Mouse (Mus musculus): ENCODE results near the gene Trpc2. TPM values are rescaled to one million over a fixed set of nuclear protein-coding genes. Genes with fewer than 3 reads are reported as not detected.

The Trpc2 gene
- polyA plus RNA-seq, 1 experiment from 2014 or later = not detected

DNA sequence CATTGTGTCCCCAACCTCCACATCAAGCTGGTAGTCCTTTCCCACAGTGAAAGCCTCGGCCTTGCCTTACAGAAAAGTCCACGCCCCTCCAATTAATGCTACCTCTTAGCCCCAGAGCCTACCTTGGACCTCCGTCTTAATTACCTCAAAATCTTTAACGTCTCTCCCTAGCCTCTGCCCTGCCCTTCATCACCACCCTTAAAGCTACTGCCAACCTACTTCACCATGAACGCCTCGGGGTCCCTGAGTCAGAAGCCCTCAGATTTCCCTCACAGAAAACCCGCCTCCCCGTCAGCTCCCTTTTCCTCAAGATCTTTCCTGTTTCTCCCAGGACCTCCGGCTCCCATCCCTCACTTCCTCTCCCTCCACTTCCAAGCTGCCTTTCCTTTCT lies 18.3 kb upstream of the Trpc2 start:
- 0 out of 2 replicates have a peak overlapping the region, but pooled peaks have one; percentile 84 for H3K27ac ChIP-seq (replicated peaks; ENCODE audit: low read depth, low read length)
- DNase-seq (ENCODE audit: low spot score) = peak; percentile 4
- 0% methylated on average over 9 of the region's 9 CpGs for WGBS
- no peaks in the 10 kb centered on the region for H3K9me3 ChIP-seq (ENCODE audit: control insufficient read depth, low read length)
- peak overlapping the region; percentile 74 for H3K9ac ChIP-seq (ENCODE audit: low read depth, low read length)
- no peaks in the 10 kb centered on the region for H3K27me3 ChIP-seq (replicated peaks; ENCODE audit: control insufficient read depth, insufficient read depth, low read length)
- H3K4me3 ChIP-seq (ENCODE audit: low read depth, low read length) = peak overlapping the region; percentile 78
- peak overlapping the region; percentile 75 for H3K4me2 ChIP-seq (ENCODE audit: low read depth, low read length)
- ATAC-seq (ENCODE audit: low read depth) = peak; percentile 10
- H3K36me3 ChIP-seq (ENCODE audit: control insufficient read depth, insufficient read depth, low read length) = peaks cover 8% of the 10 kb centered on the region
- peaks cover 15% of the 10 kb centered on the region for H3K4me1 ChIP-seq (ENCODE audit: control insufficient read depth, insufficient read depth, low read length)

DNA sequence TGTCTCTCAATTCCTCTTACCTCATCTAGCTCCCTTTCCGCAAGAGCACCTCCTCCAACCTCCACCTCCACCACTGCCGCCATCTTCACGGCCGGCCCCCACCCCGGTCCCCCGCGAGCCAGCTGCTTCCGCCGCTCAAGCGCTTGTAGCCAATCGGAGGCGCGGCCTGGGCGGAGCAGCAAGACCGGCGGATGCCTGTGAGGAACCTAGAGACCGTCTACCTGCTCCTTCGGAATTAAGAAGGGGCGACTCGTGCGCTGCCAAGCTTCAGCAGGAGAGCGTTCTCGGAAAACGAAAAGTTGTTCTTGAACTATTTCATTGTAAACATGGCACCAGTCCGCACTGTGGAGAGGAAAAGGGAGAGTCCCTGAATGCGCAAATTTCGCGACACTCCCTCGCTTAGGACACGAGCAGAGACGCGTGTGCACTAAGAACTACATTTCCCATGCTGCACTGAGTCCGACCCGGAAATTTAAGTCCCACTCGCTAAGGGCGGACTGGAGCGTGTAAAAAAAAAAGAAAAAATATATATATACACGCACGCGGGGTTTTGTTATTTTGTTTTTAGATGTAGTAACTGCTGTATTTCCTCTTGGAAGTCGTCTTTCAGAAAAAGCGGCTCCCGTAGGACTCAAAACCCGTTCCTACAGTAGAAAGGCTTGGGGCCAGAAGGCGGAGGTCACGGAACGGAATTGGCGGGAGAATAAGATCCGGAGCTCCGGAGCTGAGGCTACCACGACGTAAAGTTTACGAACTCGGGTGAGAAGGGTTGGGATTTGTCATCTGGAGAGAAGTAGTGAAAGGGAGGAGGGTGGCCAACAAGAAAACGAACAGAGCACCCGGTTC lies 17.6 kb upstream of the Trpc2 start, which contains the start of the genes Rnf121, Xndc1 and Xntrpc:
Gene Rnf121 (minus strand): TSS at position 424 of the 846 bp plus-strand sequence.
Gene Xndc1 (plus strand): TSS at position 466 of the 846 bp plus-strand sequence.
Gene Xntrpc (plus strand): TSS at position 668 of the 846 bp plus-strand sequence.
- H3K27me3 ChIP-seq (replicated peaks; ENCODE audit: control insufficient read depth, insufficient read depth, low read length) = no peaks in the 10 kb centered on the region
- WGBS = under 1% methylated on average over 56 of the region's 56 CpGs
- peaks cover 7% of the 10 kb centered on the region for H3K36me3 ChIP-seq (ENCODE audit: control insufficient read depth, insufficient read depth, low read length)
- peak; percentile 98 for DNase-seq (ENCODE audit: low spot score)
- H3K4me2 ChIP-seq (ENCODE audit: low read depth, low read length) = peak within 1 kb of the TSS; percentile 75
- peak within 1 kb of the TSS; percentile 74 for H3K9ac ChIP-seq (ENCODE audit: low read depth, low read length)
- peak within 1 kb of the TSS; percentile 78 for H3K4me3 ChIP-seq (ENCODE audit: low read depth, low read length)
- H3K27ac ChIP-seq (replicated peaks; ENCODE audit: low read depth, low read length) = peak within 1 kb of the TSS; percentile 84
- ATAC-seq (ENCODE audit: low read depth) = peak; percentile 99
- peaks cover 15% of the 10 kb centered on the region for H3K4me1 ChIP-seq (ENCODE audit: control insufficient read depth, insufficient read depth, low read length)
- no peaks in the 10 kb centered on the region for H3K9me3 ChIP-seq (ENCODE audit: control insufficient read depth, low read length)

DNA sequence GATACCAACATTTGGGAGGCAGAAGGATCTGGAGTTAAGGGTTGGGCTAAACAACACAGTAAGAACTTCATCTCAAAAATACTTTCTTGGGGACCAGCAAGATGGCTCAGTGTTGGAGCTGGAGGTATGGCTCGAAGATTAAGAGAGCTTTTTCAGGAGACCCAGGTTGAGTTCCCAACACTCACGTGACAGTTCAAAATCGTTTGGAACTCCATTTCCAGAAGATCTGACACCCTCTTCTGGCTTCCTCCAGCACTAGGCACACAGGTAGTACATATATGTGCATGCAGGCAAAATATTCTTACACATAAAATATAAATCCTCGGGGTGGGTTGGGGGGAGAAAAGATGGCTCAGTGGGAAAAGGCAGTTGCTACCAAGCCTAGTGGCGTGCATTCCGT lies 16.6 kb upstream of the Trpc2 start:
- WGBS = 63% methylated on average over 6 of the region's 6 CpGs
- Histone ChIP-seq H3K27me3 (replicated peaks; ENCODE audit: control insufficient read depth, insufficient read depth, low read length) (no peaks in the 10 kb centered on the region), H3K36me3 (ENCODE audit: control insufficient read depth, insufficient read depth, low read length) (peaks cover 10% of the 10 kb centered on the region), H3K4me1 (ENCODE audit: control insufficient read depth, insufficient read depth, low read length) (peaks cover 15% of the 10 kb centered on the region), H3K9me3 (ENCODE audit: control insufficient read depth, low read length) (no peaks in the 10 kb centered on the region), H3K4me2 (ENCODE audit: low read depth, low read length) (peak overlapping the region; percentile 75), H3K27ac (replicated peaks; ENCODE audit: low read depth, low read length) (no peak overlapping the region), H3K4me3 (ENCODE audit: low read depth, low read length) (peak overlapping the region; percentile 78), H3K9ac (ENCODE audit: low read depth, low read length) (peak overlapping the region; percentile 74)
- DNase-seq (ENCODE audit: low spot score) (no peak), ATAC-seq (ENCODE audit: low read depth) (no peak)

DNA sequence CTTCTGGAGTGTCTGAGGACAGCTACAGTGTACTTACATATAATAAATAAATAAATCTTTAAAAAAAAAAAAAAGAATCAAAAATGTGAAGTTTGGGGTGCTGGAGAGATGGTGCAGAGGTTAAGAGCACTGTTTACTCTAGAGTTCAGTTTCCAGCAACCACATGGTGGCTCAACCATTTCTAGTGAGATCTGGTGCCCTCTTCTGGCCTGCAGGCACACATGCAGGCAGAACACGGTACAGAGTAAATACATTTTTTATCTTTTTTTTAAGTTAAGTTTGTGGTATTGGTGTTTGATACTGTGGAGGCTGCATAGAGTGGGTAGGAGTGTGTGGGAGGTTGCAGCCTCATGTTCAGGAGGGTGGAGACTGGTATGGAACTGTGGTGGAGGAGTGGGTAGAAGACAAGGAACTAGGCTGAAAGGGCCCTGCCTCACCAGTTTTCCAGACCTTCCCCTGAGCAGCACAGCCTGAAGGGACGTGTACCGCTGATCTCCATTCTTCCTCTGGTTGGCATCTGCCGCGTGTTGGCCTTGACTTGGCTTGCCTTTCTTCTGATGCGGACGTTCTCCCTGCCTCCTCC lies 6.1 kb upstream of the Trpc2 start:
- no peaks in the 10 kb centered on the region for H3K27me3 ChIP-seq (replicated peaks; ENCODE audit: control insufficient read depth, insufficient read depth, low read length)
- H3K9me3 ChIP-seq (ENCODE audit: control insufficient read depth, low read length) = no peaks in the 10 kb centered on the region
- ATAC-seq (ENCODE audit: low read depth) = no peak
- H3K9ac ChIP-seq (ENCODE audit: low read depth, low read length) = no peak overlapping the region
- peaks cover 93% of the 10 kb centered on the region for H3K36me3 ChIP-seq (ENCODE audit: control insufficient read depth, insufficient read depth, low read length)
- no peak overlapping the region for H3K4me2 ChIP-seq (ENCODE audit: low read depth, low read length)
- 81% methylated on average over 7 of the region's 7 CpGs for WGBS
- H3K27ac ChIP-seq (replicated peaks; ENCODE audit: low read depth, low read length) = no peak overlapping the region
- H3K4me1 ChIP-seq (ENCODE audit: control insufficient read depth, insufficient read depth, low read length) = no peaks in the 10 kb centered on the region
- no peak overlapping the region for H3K4me3 ChIP-seq (ENCODE audit: low read depth, low read length)
- no peak for DNase-seq (ENCODE audit: low spot score)

DNA sequence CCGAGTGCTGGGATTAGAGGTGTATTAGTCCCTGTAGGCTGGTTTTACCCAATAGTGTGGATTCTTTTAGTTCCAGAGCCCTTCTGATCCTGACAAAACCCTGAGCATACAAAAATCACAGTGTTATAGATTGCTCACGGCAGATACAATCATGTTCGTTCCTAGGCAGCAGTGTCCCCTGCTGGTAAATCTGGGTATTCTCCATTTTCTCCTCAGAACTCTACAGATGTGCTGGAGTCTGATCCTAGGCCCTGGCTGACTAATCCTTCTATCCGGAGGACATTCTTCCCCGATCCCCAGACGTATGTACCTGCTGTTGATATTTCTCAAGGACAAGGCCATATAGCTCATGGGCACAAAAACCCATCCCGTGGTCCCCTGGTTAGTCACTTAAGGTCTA lies 4.4 kb upstream of the Trpc2 start:
- ATAC-seq (ENCODE audit: low read depth) = no peak
- Histone ChIP-seq H3K4me3 (ENCODE audit: low read depth, low read length) (no peak overlapping the region), H3K4me1 (ENCODE audit: control insufficient read depth, insufficient read depth, low read length) (no peaks in the 10 kb centered on the region), H3K9me3 (ENCODE audit: control insufficient read depth, low read length) (no peaks in the 10 kb centered on the region), H3K36me3 (ENCODE audit: control insufficient read depth, insufficient read depth, low read length) (peaks cover 93% of the 10 kb centered on the region), H3K9ac (ENCODE audit: low read depth, low read length) (no peak overlapping the region), H3K27ac (replicated peaks; ENCODE audit: low read depth, low read length) (no peak overlapping the region), H3K4me2 (ENCODE audit: low read depth, low read length) (no peak overlapping the region), H3K27me3 (replicated peaks; ENCODE audit: control insufficient read depth, insufficient read depth, low read length) (no peaks in the 10 kb centered on the region)
- WGBS = 76% methylated on average over 7 of the region's 7 CpGs
- no peak for DNase-seq (ENCODE audit: low spot score)

DNA sequence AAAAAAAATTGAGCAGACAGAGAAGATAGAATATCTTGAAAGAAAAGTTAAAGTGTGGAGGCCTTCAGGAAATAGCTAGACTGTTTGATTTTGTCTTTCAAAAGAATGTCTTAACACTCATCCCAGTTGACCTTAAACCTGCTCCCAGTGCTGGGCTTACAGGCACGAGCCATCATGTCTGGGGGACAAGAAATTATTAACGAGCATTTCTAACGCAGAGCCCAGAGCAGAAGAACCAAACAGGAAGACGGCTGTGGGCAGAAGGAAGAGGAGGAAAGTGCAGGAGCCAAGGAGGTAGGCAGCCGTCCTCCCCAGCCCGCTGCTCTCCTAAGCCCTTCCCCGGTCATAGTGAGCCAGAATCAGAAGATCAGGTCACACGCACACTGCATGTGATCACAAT lies 2.6 kb upstream of the Trpc2 start:
- ATAC-seq (ENCODE audit: low read depth) = no peak
- WGBS = 92% methylated on average over 8 of the region's 8 CpGs
- H3K27ac ChIP-seq (replicated peaks; ENCODE audit: low read depth, low read length) = no peak overlapping the region
- no peak overlapping the region for H3K4me3 ChIP-seq (ENCODE audit: low read depth, low read length)
- H3K27me3 ChIP-seq (replicated peaks; ENCODE audit: control insufficient read depth, insufficient read depth, low read length) = no peaks in the 10 kb centered on the region
- H3K4me1 ChIP-seq (ENCODE audit: control insufficient read depth, insufficient read depth, low read length) = no peaks in the 10 kb centered on the region
- no peak for DNase-seq (ENCODE audit: low spot score)
- no peak overlapping the region for H3K4me2 ChIP-seq (ENCODE audit: low read depth, low read length)
- peaks cover 89% of the 10 kb centered on the region for H3K36me3 ChIP-seq (ENCODE audit: control insufficient read depth, insufficient read depth, low read length)
- H3K9ac ChIP-seq (ENCODE audit: low read depth, low read length) = no peak overlapping the region
- no peaks in the 10 kb centered on the region for H3K9me3 ChIP-seq (ENCODE audit: control insufficient read depth, low read length)

DNA sequence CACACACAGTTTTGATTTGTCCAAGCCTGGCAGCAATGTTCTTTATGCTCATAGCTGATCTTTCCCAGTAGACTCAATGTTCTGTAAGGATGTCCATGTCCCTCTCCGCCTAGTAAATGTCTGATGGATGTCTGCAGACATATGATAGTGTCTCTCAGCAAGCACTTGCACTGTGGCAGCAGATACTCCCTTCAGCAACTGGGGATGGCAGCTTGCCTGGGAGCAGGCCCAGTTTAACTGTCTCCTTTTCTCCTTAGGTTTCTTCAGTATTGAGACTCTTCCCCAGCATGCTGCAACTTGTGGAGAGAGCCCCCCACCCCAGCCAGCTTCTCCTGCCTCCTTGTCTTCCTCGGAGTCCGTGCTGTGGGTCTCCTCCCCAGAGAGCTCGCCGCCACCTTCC lies 1.1 kb upstream of the Trpc2 start:
- Histone ChIP-seq H3K36me3 (ENCODE audit: control insufficient read depth, insufficient read depth, low read length) (peaks cover 78% of the 10 kb centered on the region), H3K9me3 (ENCODE audit: control insufficient read depth, low read length) (no peaks in the 10 kb centered on the region), H3K4me3 (ENCODE audit: low read depth, low read length) (no peak overlapping the region), H3K27ac (replicated peaks; ENCODE audit: low read depth, low read length) (no peak overlapping the region), H3K4me1 (ENCODE audit: control insufficient read depth, insufficient read depth, low read length) (no peaks in the 10 kb centered on the region), H3K9ac (ENCODE audit: low read depth, low read length) (no peak overlapping the region), H3K27me3 (replicated peaks; ENCODE audit: control insufficient read depth, insufficient read depth, low read length) (no peaks in the 10 kb centered on the region), H3K4me2 (ENCODE audit: low read depth, low read length) (no peak overlapping the region)
- 92% methylated on average over 5 of the region's 5 CpGs for WGBS
- ATAC-seq (ENCODE audit: low read depth) (no peak), DNase-seq (ENCODE audit: low spot score) (no peak)

DNA sequence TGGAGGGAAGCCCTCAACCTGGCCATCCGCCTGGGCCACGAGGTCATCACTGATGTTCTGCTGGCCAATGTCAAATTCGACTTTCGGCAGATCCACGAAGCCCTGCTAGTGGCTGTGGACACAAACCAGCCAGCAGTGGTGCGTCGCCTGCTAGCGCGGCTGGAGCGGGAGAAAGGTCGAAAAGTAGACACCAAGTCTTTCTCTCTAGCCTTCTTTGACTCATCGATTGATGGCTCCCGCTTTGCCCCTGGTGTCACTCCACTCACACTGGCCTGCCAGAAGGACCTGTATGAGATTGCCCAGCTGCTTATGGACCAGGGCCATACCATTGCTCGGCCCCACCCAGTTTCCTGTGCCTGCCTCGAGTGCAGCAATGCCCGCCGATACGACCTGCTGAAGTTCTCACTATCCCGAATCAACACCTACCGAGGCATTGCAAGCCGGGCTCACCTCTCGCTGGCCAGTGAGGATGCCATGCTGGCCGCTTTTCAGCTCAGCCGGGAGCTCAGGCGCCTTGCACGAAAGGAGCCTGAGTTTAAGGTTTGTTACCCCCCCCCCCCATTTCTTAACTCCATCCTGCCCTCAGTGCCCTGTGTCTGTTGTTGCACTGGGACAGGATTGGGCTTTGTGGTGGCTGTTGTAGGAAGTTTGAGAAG lies 1.3 kb downstream of the Trpc2 start:
- H3K27me3 ChIP-seq (replicated peaks; ENCODE audit: control insufficient read depth, insufficient read depth, low read length) = no peaks in the 10 kb centered on the region
- H3K27ac ChIP-seq (replicated peaks; ENCODE audit: low read depth, low read length) = no peak overlapping the region
- no peak for DNase-seq (ENCODE audit: low spot score)
- H3K9me3 ChIP-seq (ENCODE audit: control insufficient read depth, low read length) = no peaks in the 10 kb centered on the region
- H3K36me3 ChIP-seq (ENCODE audit: control insufficient read depth, insufficient read depth, low read length) = peaks cover 61% of the 10 kb centered on the region
- H3K4me3 ChIP-seq (ENCODE audit: low read depth, low read length) = no peak overlapping the region
- WGBS = 88% methylated on average over 26 of the region's 26 CpGs
- H3K9ac ChIP-seq (ENCODE audit: low read depth, low read length) = no peak overlapping the region
- no peak overlapping the region for H3K4me2 ChIP-seq (ENCODE audit: low read depth, low read length)
- no peak for ATAC-seq (ENCODE audit: low read depth)
- H3K4me1 ChIP-seq (ENCODE audit: control insufficient read depth, insufficient read depth, low read length) = no peaks in the 10 kb centered on the region
